Mouse (Mus musculus): Measurements from ENCODE around the gene Csgalnact2. TPM values are rescaled to one million over a fixed set of nuclear protein-coding genes. Genes with fewer than 3 reads are reported as not detected.

The Csgalnact2 gene
- 19.7 and 20.1 TPM in 2 replicates for polyA plus RNA-seq (2015; fragmentation: Nextera tagmentation; extraction: Ambion mirVana)

DNA sequence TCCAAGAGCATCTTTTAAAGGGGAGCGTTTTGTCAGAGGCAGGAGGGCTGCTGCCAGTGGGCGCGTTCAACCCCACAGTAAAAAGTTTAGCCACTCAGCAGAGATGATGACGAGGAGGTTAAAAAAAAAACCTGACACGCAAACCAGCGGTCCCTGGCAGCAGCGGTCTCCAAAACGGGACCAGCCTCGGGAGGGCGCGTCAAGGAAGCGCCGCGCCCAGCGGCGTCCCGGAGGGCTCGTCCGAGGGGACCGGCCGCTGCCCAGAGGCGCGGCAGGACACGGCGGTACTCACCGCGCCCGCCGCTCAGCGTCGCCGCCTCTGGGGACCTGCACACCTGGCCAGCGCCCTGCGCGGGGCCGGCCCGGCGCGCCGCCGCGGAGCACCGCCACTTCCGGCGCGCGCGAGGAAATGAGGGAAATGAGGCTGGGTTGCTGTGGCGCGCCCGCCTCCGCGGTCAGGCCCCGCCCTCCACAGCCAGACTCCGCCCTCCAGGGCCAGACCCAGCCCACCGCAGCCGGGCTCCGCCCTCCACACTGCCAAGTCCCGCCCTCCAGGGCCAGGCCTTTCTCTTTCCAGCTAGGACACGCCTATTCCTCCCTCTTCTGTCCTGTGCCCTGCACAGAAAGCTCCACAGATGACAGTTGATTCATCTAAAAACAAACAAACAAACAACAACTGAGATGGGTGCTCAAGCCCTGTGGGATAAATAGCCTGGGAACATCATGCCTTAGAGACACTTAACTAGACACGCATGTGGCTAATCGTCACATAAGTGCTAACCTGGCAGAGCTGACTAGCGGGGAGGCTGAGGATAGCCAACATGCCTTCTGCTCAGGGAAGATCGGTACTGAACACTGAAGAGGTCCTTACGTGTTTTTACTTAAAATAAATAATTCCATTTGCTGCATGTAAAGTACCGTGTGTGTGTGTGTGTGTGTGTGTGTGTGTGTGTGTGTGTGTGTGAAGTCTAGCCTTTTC lies at the start of gene Csgalnact2:
Gene Csgalnact2, minus strand, starts transcription at position 410 of the 979 bp plus-strand sequence.
- Histone ChIP-seq H3K4me1 (replicated peaks; ENCODE audit: insufficient read depth, low read length) (no peaks in the 10 kb centered on the region), H3K27me3 (ENCODE audit: insufficient read depth, low read length) (no peaks in the 10 kb centered on the region), H3K4me2 (ENCODE audit: low read length) (peak within 1 kb of the TSS; percentile 65), H3K36me3 (ENCODE audit: insufficient read depth, low read length) (no peaks in the 10 kb centered on the region), H3K27ac (peak within 1 kb of the TSS; percentile 65; the same call in 1 of the 2 replicates), H3K4me3 (replicated peaks; ENCODE audit: low read depth, low read length) (peak within 1 kb of the TSS; percentile 69), H3K9ac (ENCODE audit: low read depth, low read length) (peak within 1 kb of the TSS; percentile 78), H3K9me3 (replicated peaks; ENCODE audit: low read length) (no peaks in the 10 kb centered on the region)
- TF ChIP-seq CTCF (IDR thresholded peaks at IDR 0.05; ENCODE audit: low read depth) = no peak
- 6% methylated on average over 60 of the region's 66 CpGs for WGBS
- DNase-seq (ENCODE audit: low spot score) (peak; percentile 96), ATAC-seq (replicated peaks; ENCODE audit: low FRiP score, low read depth) (peak; percentile 100)

DNA sequence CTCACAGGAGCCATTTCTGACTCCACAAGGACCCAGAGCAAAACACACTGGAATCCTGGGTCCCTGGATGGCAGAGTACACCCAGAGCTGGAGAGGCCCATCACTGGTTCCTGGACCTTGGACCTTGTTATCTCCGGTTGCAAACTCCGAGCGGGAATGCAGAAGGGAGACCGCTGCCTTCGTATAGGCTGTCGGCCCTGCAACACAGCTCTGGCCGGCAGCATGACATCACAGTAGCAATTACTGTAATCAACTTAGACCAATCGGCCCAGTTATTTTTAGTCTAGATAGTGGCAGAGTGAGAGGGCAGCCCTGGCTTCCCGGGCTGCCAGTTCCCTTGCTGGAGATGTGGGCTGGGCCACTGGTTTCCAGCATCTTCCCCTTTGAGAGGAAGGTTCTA lies 49.7 kb upstream of the Csgalnact2 start:
- no peak for TF ChIP-seq CTCF (IDR thresholded peaks at IDR 0.05; ENCODE audit: low read depth)
- ATAC-seq (replicated peaks; ENCODE audit: low FRiP score, low read depth) (no peak), DNase-seq (ENCODE audit: low spot score) (no peak)
- Histone ChIP-seq H3K9ac (ENCODE audit: low read depth, low read length) (no peak overlapping the region), H3K4me2 (ENCODE audit: low read length) (no peak overlapping the region), H3K4me3 (replicated peaks; ENCODE audit: low read depth, low read length) (no peak overlapping the region), H3K36me3 (ENCODE audit: insufficient read depth, low read length) (no peaks in the 10 kb centered on the region), H3K27ac (no peak overlapping the region), H3K27me3 (ENCODE audit: insufficient read depth, low read length) (no peaks in the 10 kb centered on the region), H3K4me1 (replicated peaks; ENCODE audit: insufficient read depth, low read length) (no peaks in the 10 kb centered on the region), H3K9me3 (replicated peaks; ENCODE audit: low read length) (no peaks in the 10 kb centered on the region)
- 52% methylated on average over 9 of the region's 9 CpGs for WGBS

DNA sequence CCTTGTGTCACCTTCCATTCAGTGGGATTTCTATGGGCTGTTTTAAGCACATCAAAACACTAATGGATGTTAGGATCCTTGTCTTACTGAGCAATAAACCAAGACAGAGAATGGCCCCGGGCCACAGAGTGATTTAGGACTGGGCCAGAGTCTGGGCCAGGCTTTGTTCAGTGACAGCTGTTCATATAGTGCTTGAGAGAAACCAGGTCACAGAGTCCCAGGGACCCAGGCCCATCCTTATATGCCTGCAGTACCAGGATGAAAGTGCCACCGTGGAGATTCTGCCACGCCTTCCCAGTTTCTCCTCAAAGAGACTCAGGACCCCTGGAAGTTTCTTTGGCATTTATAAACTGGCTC lies 48.3 kb upstream of the Csgalnact2 start:
- DNase-seq (ENCODE audit: low spot score) = no peak
- H3K9ac ChIP-seq (ENCODE audit: low read depth, low read length) = no peak overlapping the region
- no peak overlapping the region for H3K4me3 ChIP-seq (replicated peaks; ENCODE audit: low read depth, low read length)
- WGBS = 53% methylated on average over 3 of the region's 3 CpGs
- H3K27ac ChIP-seq = no peak overlapping the region
- no peaks in the 10 kb centered on the region for H3K36me3 ChIP-seq (ENCODE audit: insufficient read depth, low read length)
- no peak for ATAC-seq (replicated peaks; ENCODE audit: low FRiP score, low read depth)
- H3K9me3 ChIP-seq (replicated peaks; ENCODE audit: low read length) = no peaks in the 10 kb centered on the region
- no peak overlapping the region for H3K4me2 ChIP-seq (ENCODE audit: low read length)
- TF ChIP-seq CTCF (IDR thresholded peaks at IDR 0.05; ENCODE audit: low read depth) = no peak
- no peaks in the 10 kb centered on the region for H3K4me1 ChIP-seq (replicated peaks; ENCODE audit: insufficient read depth, low read length)
- H3K27me3 ChIP-seq (ENCODE audit: insufficient read depth, low read length) = no peaks in the 10 kb centered on the region

DNA sequence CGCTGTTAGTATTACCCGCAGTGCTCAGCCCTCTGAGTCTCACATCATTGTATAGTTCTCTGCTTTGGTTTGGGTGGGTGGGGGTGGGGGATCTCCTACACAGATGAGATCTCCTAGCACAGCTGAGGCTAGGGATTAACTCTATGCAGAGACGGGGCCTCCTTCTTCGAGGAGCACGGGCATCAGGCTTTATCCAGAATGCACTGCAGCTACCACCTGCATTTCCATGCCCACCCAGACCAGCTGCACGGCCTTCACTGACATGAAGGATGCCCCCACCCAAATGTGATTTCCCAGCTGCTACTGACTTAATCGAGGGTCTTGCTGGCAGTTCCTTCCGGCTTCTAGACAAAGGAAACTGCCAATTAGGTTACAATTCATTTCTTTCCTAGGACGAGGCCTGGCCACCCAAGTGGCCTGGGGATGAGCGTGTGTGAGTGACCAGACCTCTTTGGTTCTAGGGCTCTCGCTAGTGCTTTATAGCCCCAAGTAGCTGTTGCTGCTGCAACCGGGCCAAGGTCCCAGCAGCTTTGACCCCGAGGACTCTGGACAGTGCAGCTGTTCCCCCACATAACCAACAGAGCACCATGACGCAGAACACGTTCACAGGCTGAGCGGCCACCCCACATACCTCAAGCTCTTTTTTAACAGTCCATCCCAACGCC lies 47.8 kb upstream of the Csgalnact2 start:
- Histone ChIP-seq H3K9ac (ENCODE audit: low read depth, low read length) (no peak overlapping the region), H3K36me3 (ENCODE audit: insufficient read depth, low read length) (no peaks in the 10 kb centered on the region), H3K9me3 (replicated peaks; ENCODE audit: low read length) (no peaks in the 10 kb centered on the region), H3K4me2 (ENCODE audit: low read length) (no peak overlapping the region), H3K27me3 (ENCODE audit: insufficient read depth, low read length) (no peaks in the 10 kb centered on the region), H3K4me1 (replicated peaks; ENCODE audit: insufficient read depth, low read length) (no peaks in the 10 kb centered on the region), H3K27ac (no peak overlapping the region), H3K4me3 (replicated peaks; ENCODE audit: low read depth, low read length) (no peak overlapping the region)
- peak; percentile 52 for DNase-seq (ENCODE audit: low spot score)
- WGBS = 52% methylated on average over 17 of the region's 17 CpGs
- no peak for TF ChIP-seq CTCF (IDR thresholded peaks at IDR 0.05; ENCODE audit: low read depth)
- ATAC-seq (replicated peaks; ENCODE audit: low FRiP score, low read depth) = no peak

DNA sequence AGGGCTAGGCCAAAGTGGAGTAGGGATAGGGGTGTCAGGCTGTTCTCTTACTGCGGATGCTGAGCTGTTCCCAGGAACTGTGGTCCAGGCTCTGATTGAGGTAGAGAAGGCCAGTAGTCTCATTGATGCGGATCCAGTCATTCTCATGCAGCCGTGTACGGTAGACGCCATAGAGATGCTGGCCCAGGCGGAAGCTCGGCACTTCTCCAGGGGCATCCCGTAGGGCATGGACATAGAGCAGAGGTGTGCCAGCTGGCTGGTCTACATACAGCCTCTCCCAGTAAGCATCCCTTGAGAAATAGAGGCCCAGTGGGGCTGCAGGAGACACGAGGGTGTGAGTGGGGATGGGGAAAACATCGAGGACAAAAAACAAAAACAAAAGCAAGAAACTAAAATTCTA lies 45.2 kb upstream of the Csgalnact2 start:
- no peaks in the 10 kb centered on the region for H3K27me3 ChIP-seq (ENCODE audit: insufficient read depth, low read length)
- DNase-seq (ENCODE audit: low spot score) (no peak), ATAC-seq (replicated peaks; ENCODE audit: low FRiP score, low read depth) (no peak)
- no peak overlapping the region for H3K27ac ChIP-seq
- no peaks in the 10 kb centered on the region for H3K36me3 ChIP-seq (ENCODE audit: insufficient read depth, low read length)
- no peak overlapping the region for H3K9ac ChIP-seq (ENCODE audit: low read depth, low read length)
- 87% methylated on average over 10 of the region's 10 CpGs for WGBS
- H3K9me3 ChIP-seq (replicated peaks; ENCODE audit: low read length) = no peaks in the 10 kb centered on the region
- H3K4me2 ChIP-seq (ENCODE audit: low read length) = no peak overlapping the region
- no peaks in the 10 kb centered on the region for H3K4me1 ChIP-seq (replicated peaks; ENCODE audit: insufficient read depth, low read length)
- no peak overlapping the region for H3K4me3 ChIP-seq (replicated peaks; ENCODE audit: low read depth, low read length)
- no peak for TF ChIP-seq CTCF (IDR thresholded peaks at IDR 0.05; ENCODE audit: low read depth)

DNA sequence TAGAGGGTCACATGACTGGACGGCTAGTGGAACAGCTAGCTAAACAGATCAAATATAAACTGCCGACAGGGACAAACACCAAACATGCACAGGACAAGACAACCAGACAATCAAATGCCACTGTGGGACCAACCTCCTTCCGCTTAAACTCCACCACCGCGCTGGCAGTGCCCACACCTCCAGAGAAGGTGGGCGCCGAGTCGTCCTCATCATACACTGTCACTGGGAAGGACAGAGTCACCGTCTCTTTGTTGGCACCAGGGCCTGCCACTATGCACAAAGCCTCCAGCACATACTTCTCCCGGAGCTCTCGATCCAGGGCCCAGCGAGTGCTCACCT lies 41.1 kb upstream of the Csgalnact2 start:
- 0 out of 2 replicates have a peak, but pooled peaks have one; percentile 8 for ATAC-seq (replicated peaks; ENCODE audit: low FRiP score, low read depth)

More for the DNA sequence above, 41.1 kb upstream of the Csgalnact2 start:
- H3K36me3 ChIP-seq (ENCODE audit: insufficient read depth, low read length) = no peaks in the 10 kb centered on the region
- no peak for DNase-seq (ENCODE audit: low spot score)
- no peaks in the 10 kb centered on the region for H3K9me3 ChIP-seq (replicated peaks; ENCODE audit: low read length)
- H3K27ac ChIP-seq = no peak overlapping the region
- no peaks in the 10 kb centered on the region for H3K4me1 ChIP-seq (replicated peaks; ENCODE audit: insufficient read depth, low read length)
- no peak overlapping the region for H3K9ac ChIP-seq (ENCODE audit: low read depth, low read length)
- WGBS = 69% methylated on average over 12 of the region's 12 CpGs
- no peaks in the 10 kb centered on the region for H3K27me3 ChIP-seq (ENCODE audit: insufficient read depth, low read length)
- no peak overlapping the region for H3K4me3 ChIP-seq (replicated peaks; ENCODE audit: low read depth, low read length)
- TF ChIP-seq CTCF (IDR thresholded peaks at IDR 0.05; ENCODE audit: low read depth) = no peak
- H3K4me2 ChIP-seq (ENCODE audit: low read length) = no peak overlapping the region

Measured in kidney, postnatal 0 days (tissue).